Mouse (Mus musculus) stomach, postnatal 0 days (tissue): ENCODE measurements around the gene Siae.

Experiments
- CTCF ChIP-seq: IDR thresholded peaks from 2 replicates; pipeline ENCODE4 v1.5.1; 2016; ENCODE audit warnings: antibody characterized with exemption, low read depth, mild to moderate bottlenecking, moderate library complexity
- EP300 ChIP-seq: optimal IDR thresholded peaks from 2 replicates; pipeline ENCODE3; 2016; ENCODE audit warnings: antibody characterized with exemption

- TF ChIP-seq CTCF (no peak), EP300 (no peak)
These were observed 74.4 kb downstream of the Siae start for GRCm38 (mm10) chr9:37629941-37630340.
